Mouse (Mus musculus) left cerebral cortex, adult 8-10 months (tissue): ENCODE measurements around the gene Acbd4. TPM values are rescaled to one million over a fixed set of nuclear protein-coding genes. Genes with fewer than 3 reads are reported as not detected.

Source experiments
- DNase-seq, 2 experiments: peaks; one replicate each; pipeline ENCODE4 v3.0.0; 2022; ENCODE audit warnings: low spot score in 2 of 2
- total RNA-seq, 4 experiments: library from RNA; stranded (reverse); gene quantifications; 2 replicates each; pipeline ENCODE4 v1.2.4; 2022

The Acbd4 gene
- total RNA-seq, 4 experiments from 2014 or later: 82.6 to 93.2 (median 88.7) TPM

GRCm38 (mm10) chr11:103113005-103113404 lies 11.5 kb downstream of the Acbd4 start:
- DNase-seq: no peak

GRCm38 (mm10) chr11:103113771-103114170 lies 12.3 kb downstream of the Acbd4 start:
- DNase-seq: no peak

- no peak for DNase-seq
Observed at GRCm38 (mm10) chr11:103114270-103114943, 12.9 kb downstream of the Acbd4 start.

GRCm38 (mm10) chr11:103115163-103116007 lies 13.9 kb downstream of the Acbd4 start:
- DNase-seq: peak; percentile 71 to 84

- DNase-seq: peak; percentile 99
Observed at GRCm38 (mm10) chr11:103116008-103116818, 14.7 kb downstream of the Acbd4 start, which contains the start of gene Hexim1. Hexim1 (plus strand) TSS chr11:103116231.

GRCm38 (mm10) chr11:103116959-103117590 lies 15.6 kb downstream of the Acbd4 start:
- DNase-seq: peak in 1 of 2 experiments; percentile 46

- DNase-seq: no peak
Observed at GRCm38 (mm10) chr11:103117591-103118009, 16.1 kb downstream of the Acbd4 start.

- no peak for DNase-seq
Observed at GRCm38 (mm10) chr11:103118866-103119265, 17.4 kb downstream of the Acbd4 start.

GRCm38 (mm10) chr11:103119609-103120008 lies 18.1 kb downstream of the Acbd4 start:
- no peak for DNase-seq

GRCm38 (mm10) chr11:103120315-103120714 lies 18.8 kb downstream of the Acbd4 start:
- DNase-seq: no peak

GRCm38 (mm10) chr11:103131701-103132575 lies 30.5 kb downstream of the Acbd4 start, which contains the start of gene Hexim2:
Hexim2 (plus strand) TSS chr11:103132429.
- peak in 1 of 2 experiments; percentile 56 for DNase-seq

GRCm38 (mm10) chr11:103132576-103133455 lies 31.3 kb downstream of the Acbd4 start:
- DNase-seq: peak; percentile 100

- DNase-seq: no peak
Observed at GRCm38 (mm10) chr11:103133456-103134185, 32.1 kb downstream of the Acbd4 start.

- DNase-seq: no peak
Observed at GRCm38 (mm10) chr11:103134221-103134620, 32.7 kb downstream of the Acbd4 start.

GRCm38 (mm10) chr11:103136039-103136577 lies 34.6 kb downstream of the Acbd4 start:
- DNase-seq: no peak

- DNase-seq: no peak
Observed at GRCm38 (mm10) chr11:103139951-103140762, 38.7 kb downstream of the Acbd4 start.

GRCm38 (mm10) chr11:103140763-103141100 lies 39.2 kb downstream of the Acbd4 start:
- no peak for DNase-seq
